Mouse (Mus musculus): ENCODE results near the gene Atp6v0a2. TPM values are rescaled to one million over a fixed set of nuclear protein-coding genes. Genes with fewer than 3 reads are reported as not detected.
A peak's percentile ranks its signal among the peaks of the same experiment; 100 is the strongest.
"Not testable (repeated sequence)": the region's sequence is repeated elsewhere in the genome, so short reads cannot be mapped to it uniquely, and the experiment has no call there.

The Atp6v0a2 gene
- total RNA-seq, 2 experiments from 2014 or later, result 18.8 to 24.3 TPM

DNA sequence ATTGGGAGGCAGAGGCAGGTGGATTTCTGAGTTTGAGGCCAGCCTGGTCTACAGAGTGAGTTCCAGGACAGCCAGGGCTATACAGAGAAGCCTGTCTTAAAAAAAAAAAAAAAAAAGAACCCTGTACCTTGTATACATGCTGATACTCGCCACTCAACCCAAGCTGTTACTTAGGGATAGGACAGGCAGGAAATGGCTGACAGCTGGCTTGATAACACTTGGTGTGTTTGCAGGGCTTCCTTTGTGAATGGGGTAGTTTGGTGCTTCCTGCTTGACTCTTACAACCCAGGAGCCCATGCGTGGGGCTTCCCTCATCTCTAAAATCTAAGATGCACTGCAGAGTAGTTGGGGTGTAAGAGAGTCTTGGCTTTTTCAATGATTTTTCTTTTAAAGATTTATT is 5.0 kb downstream of the Atp6v0a2 start:
- intact Hi-C loops (cut with DNase I; ENCODE audit: low total_unique reads), result no loop called here
- DNase-seq, result no peak

DNA sequence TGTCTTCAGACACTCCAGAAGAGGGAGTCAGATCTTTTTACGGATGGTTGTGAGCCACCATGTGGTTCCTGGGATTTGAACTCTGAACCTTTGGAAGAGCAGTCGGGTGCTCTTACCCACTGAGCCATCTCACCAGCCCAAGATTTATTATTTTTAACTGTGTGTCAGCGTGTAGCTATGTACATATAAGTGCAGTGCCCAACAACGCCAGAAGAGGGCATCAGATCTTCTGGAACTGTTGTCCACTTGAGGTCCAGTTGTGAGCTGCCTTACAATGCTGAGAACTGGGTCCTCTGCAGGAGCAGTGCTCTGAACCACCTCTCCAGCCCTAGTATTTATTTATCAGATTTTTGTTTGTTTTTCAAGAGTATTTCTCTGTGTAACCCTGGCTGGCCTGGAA is 6.7 kb downstream of the Atp6v0a2 start:
- intact Hi-C loops (cut with DNase I; ENCODE audit: low total_unique reads); DNase-seq: not testable (repeated sequence)

DNA sequence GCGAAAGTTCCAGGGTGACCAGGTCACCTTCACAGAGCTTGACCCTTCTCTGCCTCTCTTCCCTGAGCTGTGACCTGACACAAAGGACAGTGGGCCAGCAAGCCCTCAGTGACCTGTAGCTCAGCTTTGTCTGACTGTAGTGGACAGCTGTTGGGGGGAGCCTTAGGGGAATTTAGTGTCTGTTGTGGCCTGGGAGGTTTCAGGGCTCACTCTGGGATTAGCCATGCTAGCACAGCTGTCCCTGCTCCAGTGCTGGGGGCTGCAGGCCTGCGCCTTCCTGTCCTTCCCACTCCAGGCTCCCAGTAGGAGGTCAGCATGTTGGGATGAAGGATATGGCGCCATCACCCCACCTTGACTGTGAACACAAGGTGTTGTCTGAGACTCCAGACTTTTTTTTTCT is 7.8 kb downstream of the Atp6v0a2 start:
- no peak for DNase-seq
- intact Hi-C loops (cut with DNase I; ENCODE audit: low total_unique reads), result no loop called here

DNA sequence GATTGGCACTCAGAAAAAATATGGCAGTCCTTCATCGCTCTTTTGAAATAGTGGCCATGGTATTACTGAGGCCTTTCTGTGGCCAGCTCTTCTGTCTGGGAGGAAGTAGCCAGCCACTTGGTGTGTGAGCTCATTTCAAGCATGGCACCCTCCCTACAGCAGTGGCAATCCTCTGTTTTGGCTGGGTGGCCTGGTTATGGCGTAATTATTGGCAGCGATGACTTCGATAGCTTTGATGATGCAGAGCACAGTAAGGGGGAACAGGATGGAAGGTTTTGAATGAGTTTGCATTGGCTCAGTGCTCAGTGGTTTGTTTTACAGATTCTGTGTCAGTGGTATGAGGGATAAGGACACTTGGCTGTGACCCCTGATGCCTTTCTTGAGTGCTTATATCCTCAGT is 8.3 kb downstream of the Atp6v0a2 start:
- no peak for DNase-seq
- intact Hi-C loops (cut with DNase I; ENCODE audit: low total_unique reads), result no loop called here

DNA sequence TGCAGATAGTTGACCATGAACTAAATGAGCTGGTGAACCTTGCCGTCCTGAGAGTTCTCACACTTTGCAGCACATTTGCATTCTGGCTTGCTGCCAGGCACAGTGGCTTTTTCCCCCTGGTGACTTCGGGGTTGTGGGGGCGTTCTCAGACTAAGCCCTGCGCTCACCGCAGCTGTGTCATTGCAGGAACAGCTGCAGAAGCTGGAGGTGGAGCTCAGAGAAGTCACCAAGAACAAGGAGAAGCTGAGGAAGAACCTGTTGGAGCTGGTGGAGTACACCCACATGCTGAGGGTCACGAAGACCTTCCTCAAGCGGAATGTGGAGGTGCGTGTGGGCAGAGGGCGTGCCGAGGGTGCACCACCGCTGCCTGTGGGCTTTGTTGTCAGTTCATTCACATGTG is 8.9 kb downstream of the Atp6v0a2 start:
- intact Hi-C loops (cut with DNase I; ENCODE audit: low total_unique reads), result no loop called here
- peak; percentile 27 for DNase-seq

DNA sequence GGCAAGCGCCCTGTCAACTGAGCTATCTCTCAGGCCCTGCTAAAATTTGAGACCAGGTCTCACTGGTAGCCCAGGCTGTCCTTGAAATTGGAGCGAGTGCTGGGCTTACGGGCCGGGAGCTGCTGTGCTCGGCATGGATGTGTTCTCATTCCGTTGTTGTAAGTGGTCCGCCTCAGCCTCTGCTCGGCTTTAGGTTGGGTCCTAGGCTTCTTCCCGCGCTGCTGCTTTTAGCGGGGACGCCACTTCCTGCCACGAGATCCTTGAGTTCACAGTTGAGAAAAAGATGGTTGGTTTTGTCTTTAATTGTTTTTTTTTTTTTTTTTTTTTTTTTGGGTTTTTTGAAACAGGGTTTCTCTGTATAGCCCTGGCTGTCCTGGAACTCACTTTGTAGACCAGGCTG is 9.5 kb downstream of the Atp6v0a2 start:
- intact Hi-C loops (cut with DNase I; ENCODE audit: low total_unique reads), result no loop called here
- no peak for DNase-seq

DNA sequence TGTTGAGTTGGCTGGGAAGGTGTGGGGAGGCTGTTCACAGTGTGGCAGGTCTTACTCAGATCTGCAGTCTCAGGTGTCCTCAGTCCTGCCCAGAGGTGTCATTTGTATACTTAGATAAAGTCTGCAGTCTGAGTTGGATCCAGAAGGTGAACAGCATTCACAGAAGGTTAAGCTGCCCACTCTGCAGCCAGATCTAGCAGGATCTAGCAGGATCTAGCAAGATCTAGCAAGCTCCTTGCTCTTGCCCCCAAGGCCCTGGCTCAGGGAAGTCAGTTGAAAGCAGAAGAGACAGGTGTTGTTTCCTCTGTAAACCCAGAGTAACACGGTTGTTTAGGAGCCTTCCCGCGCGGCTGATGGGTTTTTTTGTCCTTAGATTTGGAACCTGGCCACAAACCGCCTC is 85.4 kb downstream of the Atp6v0a2 start:
- intact Hi-C loops (cut with DNase I; ENCODE audit: low total_unique reads), result no loop called here
- DNase-seq, result no peak

DNA sequence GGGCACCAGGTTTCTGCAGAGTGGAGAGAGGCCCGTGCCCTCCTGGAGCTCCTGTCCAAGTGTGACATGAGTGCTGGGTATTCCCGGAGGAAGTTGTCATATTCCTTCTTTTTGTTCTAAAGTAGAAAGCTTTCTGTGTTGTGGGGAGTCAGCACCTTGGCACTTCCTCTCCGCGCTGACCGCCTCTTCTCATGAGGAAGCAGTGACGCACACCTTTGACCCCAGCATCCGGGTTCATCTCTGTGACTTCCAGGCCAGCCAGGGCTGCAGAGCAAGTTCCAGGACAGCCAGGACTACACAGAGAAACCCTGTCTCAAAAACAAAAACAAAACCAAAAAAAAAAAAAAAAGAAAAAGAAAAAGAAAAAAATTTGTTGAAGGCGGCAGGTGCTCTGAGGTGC is 86.8 kb downstream of the Atp6v0a2 start:
- intact Hi-C loops (cut with DNase I; ENCODE audit: low total_unique reads), result no loop called here
- no peak for DNase-seq

DNA sequence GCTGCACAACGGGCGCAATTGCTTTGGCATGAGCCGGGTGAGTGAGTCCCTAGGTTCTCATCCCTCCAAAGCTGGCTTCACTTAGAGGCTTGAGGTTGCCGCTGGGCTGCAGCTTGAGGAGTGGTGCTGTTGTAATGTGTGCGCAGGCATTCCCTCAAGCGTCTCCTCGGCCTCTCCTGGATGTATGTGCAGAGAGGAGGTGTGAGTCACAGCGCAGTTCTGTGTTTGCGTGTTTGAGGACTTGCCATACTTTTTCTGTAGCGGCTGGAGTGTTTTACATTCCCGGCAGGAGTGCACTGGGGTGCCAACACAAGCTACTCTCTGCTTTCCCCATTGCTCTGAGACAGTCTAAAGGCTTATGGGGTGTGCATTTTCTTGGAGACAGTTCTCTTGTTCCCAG is 89.6 kb downstream of the Atp6v0a2 start:
- intact Hi-C loops (cut with DNase I; ENCODE audit: low total_unique reads), result no loop called here
- DNase-seq, result no peak

DNA sequence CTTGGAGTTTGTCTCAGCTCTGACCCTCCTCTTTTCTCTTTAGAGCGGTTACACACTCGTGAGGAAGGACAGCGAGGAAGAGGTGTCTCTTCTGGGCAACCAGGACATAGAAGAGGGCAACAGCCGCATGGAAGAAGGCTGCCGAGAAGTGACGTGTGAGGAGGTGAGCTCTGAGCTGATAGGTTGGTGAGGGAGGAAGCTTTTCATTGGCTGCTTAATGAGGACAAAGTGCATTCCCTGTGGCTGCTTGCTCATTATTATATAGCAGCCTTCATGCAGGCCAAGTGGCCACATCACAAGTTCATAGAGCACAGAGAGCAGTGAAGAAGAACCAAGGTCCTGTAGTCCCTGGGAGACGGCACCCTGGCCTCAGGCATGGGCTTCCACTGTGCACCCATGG is 90.0 kb downstream of the Atp6v0a2 start:
- no peak for DNase-seq
- intact Hi-C loops (cut with DNase I; ENCODE audit: low total_unique reads), result no loop called here

DNA sequence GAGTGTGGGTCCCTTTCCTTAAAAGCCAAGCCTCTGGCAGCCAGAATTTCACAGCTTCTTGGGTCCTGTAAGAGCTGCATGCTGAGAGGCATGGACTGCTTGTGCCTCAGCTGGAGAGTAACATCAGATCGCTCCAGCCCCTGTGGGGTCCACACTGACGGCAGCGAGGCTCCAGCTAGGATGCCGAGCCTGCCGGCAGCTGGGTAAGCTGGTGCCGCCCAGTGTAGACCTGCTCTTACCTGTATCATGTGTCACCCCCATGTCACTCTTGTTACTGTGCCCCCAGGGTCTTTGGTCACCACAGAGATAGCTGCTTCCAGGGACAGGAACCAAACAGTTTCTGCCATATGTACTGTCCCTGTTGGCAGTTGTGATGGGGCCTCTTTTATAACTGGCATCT is 94.7 kb downstream of the Atp6v0a2 start:
- intact Hi-C loops (cut with DNase I; ENCODE audit: low total_unique reads), result no loop called here
- no peak for DNase-seq

DNA sequence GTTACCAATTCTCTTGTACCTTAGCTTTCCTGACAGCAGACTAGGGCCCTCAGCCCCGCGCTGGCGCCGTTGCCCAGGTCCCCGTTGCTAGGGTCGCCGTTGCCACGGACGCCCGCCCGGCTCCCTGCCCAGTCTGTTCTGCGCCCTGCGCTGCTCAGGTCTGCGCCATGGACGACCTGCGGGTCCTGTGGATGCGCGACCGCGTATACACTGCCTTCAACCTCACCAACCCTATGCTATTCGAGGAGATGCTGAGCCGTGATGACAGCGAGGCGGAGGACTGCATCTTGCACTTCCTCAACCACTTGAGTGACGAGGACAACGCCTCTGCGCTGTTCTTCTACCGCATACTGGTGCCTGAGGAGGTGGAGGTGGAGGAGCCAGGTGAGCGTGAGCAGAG is 96.6 kb downstream of the Atp6v0a2 start, which contains the start of gene Dnah10:
TSS of gene Dnah10 (plus strand) at position 89 of the 400 bp plus-strand sequence.
- intact Hi-C loops (cut with DNase I; ENCODE audit: low total_unique reads), result no loop called here
- no peak for DNase-seq

DNA sequence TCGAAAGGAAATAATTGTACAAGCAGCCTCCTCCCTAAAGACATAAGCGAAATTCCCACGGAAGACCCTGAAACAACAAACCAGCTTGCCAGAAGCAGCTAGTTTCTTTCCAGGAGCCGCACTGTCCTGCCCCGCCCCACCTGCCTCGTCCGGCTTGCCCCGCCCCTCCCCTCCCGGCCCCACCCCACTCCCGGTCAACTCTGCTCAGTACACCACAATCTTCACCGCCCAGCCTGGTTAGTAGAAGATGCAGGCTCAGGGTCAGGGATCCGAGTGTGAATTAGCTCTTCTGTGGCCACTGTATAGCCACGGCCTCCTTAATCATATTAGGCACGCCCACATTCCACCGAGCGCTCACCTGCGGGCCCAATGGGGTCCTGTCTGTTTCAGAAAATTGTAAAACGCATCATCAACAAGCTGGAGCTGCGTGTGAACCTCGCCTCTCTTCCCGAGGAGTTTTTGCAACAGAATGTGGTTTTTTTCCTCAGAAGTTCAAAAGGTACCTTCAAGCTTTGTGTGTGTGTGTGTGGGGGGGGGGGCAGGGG is 101.4 kb downstream of the Atp6v0a2 start:
- no peak for DNase-seq
- intact Hi-C loops (cut with DNase I; ENCODE audit: low total_unique reads), result no loop called here

DNA sequence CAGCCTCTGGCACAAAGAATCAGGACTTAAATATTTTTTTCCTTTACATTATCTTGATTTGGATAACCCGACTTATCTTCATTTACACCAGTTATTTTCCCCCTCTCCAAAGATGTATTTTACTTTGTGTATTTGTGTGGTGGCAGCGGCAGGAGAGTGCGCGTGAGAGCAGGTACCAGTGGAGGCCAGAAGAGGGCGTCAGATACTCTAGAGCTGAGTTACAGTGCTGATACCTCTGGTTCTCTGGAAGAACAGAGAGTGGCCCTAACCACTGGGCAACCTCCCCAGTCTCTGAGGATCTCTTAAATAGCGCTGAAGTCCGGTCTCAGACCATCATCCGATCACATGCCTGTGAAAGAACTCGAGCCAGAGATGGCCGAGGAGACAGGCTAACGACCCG is 105.6 kb downstream of the Atp6v0a2 start:
- DNase-seq, result no peak
- intact Hi-C loops (cut with DNase I; ENCODE audit: low total_unique reads), result no loop called here

DNA sequence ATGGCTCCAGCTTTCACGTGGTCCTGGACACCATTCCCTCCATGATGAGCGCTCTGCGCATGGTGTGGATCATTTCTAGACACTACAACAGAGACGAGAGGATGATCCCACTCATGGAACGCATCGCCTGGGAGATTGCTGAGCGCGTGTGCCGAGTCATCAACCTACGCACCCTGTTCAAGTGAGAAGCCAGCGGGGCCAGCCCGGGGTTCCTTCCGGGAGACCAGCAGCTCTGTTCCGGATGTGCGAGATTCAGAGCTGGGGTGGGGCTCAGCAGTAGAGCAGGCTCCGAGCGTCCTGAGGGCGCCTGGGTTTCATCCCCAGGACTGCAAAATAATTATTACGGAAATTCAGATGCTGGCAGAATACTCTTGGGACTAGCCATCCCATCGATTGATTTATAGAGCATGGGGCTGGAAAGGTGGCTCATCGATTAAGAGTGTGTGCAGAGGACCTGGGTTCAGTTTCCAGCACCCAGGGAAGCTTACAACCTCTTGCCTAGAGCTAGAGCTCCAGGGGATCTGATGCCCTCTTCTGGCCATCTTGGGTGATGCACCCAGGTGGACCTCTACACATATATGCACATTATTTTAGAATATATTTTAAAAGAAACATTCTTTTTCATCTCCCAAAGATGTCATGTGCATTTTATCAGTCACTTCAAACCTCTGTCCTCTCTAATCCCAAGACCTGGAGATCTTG is 113.7 kb downstream of the Atp6v0a2 start:
- DNase-seq, result no peak
- intact Hi-C loops (cut with DNase I; ENCODE audit: low total_unique reads), result no loop called here

DNA sequence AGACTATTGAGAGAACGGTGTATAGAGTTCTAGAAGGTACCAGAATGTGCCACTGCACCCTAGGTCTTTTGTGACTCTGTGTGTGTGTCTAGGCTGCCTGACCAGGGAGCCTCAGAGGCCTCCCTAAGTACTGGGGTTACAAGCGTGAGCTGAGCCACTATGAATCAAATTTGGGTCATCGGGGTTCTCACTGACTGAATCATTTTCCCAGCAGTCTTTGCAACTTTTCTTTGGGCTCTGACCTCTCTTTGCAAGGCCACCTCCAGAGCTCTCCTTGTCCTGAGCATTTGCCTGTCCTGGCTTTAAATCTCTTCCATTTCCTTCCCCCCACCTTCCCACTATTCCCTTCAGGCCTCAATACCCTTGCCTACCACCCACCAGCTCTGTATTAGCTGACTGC is 115.5 kb downstream of the Atp6v0a2 start:
- intact Hi-C loops (cut with DNase I; ENCODE audit: low total_unique reads), result no loop called here
- no peak for DNase-seq

DNA sequence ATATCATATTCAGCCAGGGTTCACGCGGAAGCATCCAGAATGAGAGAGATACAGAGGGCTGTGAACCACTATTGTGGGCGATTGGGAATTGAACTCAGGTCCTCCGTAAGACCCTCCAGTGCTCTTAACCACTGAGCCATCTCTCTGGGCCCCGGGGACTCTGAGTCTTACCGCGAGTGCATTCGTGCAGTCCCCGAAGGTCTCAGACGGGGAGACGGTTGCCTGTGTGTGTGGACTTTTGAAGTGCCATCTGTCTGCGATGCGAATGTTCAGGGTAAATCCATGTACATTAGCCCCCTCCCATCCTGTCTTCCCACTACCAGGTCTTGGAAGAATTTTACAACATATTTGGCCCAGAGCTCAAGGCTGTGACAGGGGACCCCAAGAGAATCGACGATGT is 117.8 kb downstream of the Atp6v0a2 start:
- intact Hi-C loops (cut with DNase I; ENCODE audit: low total_unique reads), result no loop called here
- no peak for DNase-seq

DNA sequence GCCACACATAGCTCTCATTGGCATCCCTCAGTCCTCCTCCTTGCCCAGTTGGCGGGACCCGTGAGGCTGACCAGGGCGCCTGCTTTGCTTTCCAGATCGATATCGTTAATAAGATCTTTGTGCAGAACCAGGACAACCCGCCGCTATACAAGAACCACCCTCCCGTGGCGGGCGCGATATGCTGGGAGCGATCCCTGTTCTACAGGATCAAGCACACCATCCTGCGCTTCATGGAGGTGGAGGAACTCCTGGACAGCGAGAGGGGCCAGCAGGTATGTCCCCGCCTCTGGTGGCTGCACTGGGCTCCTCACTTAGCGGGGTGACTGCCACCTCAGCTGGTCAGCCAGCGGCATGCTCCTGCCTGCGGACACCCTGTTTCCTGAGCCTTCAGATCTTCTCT is 119.9 kb downstream of the Atp6v0a2 start:
- intact Hi-C loops (cut with DNase I; ENCODE audit: low total_unique reads), result no loop called here
- DNase-seq, result no peak

DNA sequence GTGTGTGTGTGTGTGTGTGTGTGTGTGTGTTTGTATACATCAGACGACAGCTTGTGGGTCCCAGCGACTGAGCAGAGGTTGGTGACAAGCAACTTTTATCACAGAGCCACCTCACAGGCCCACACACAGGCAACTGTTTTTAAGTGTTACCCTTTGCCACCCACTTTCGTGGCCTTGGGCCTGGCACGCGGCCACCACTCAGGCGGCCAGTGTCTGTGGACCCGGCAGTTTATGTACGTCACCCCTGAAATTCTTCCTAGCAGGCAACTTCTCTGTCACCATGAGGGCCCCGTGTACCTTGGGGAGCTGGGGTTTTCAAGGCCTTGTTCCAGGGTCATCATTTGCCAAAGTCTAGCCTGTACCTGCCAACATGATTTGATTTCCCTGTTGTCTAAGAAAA is 123.3 kb downstream of the Atp6v0a2 start:
- no peak for DNase-seq
- intact Hi-C loops (cut with DNase I; ENCODE audit: low total_unique reads), result no loop called here

DNA sequence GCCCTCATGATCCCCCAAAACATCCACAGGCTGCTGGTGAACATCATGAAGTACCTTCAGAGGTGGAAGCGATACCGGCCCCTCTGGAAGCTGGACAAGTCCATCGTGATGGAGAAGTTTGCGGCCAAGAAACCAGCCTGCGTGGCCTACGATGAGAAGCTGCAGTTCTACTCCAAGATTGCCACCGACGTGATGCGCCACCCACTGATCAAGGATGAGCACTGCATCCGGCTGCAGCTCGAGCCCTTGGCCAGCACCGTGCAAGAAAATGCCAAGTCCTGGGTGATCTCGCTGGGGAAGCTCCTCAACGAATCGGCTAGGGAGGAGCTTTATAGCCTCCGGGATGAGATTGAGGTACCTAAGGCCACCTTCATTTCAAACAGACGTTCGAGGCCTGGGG is 132.6 kb downstream of the Atp6v0a2 start:
- no peak for DNase-seq
- intact Hi-C loops (cut with DNase I; ENCODE audit: low total_unique reads), result no loop called here

DNA sequence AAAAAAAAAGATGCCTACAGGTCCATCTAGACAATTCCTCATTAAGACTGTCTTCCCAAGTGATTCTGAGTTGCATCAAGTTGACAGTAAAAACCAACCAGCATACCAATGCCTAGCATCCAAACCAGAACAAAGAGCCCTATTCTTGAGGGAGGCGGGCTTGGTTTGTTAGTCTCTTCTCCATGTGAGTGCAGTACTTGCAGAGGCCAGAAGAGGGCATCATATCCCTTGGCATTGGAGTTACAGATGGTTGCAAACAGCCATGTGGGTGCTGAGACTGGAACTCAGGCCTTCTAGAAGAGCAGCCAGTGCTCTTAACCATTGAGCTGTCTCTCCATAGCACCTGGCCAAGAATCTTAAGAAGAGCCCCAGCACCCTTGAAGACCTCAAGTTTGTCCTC is 133.4 kb downstream of the Atp6v0a2 start:
- intact Hi-C loops (cut with DNase I; ENCODE audit: low total_unique reads), result no loop called here

More for the DNA sequence above, 133.4 kb downstream of the Atp6v0a2 start:
- no peak for DNase-seq
